Mouse (Mus musculus) G1E (cell line): Measurements from ENCODE around the gene Tspan31. TPM values are rescaled to one million over a fixed set of nuclear protein-coding genes. Genes with fewer than 3 reads are reported as not detected.

ENCODE experiments used
- ATAC-seq: 2 replicates; pipeline ENCODE4 v1.8.0; 2016; ENCODE audit warnings: mild to moderate bottlenecking; ENCODE audit not compliant: insufficient number of reproducible peaks, poor library complexity, low FRiP score, severe bottlenecking; ENCODE audit errors: extremely low read depth
- DNase-seq: peaks from one replicate; pipeline ENCODE4 v3.0.0; 2012; ENCODE audit warnings: low spot score
- H3K27me3 ChIP-seq: 2 replicates; pipeline ENCODE4 v1.6.1; 2012; ENCODE audit warnings: mild to moderate bottlenecking, low read length, inconsistent platforms; ENCODE audit not compliant: insufficient read depth
- H3K36me3 ChIP-seq: replicated peaks from 2 replicates; pipeline ENCODE3; 2012; ENCODE audit warnings: mild to moderate bottlenecking, inconsistent platforms
- H3K4me1 ChIP-seq: 2 replicates; pipeline ENCODE4 v1.6.1; 2012; ENCODE audit warnings: low read depth, low read length, inconsistent platforms, mixed read lengths; ENCODE audit not compliant: insufficient read depth
- H3K4me3 ChIP-seq: 2 replicates; pipeline ENCODE4 v1.5.1; 2012; ENCODE audit warnings: low read depth, mild to moderate bottlenecking, inconsistent platforms, low read length, moderate library complexity, mixed read lengths
- H3K9me3 ChIP-seq: replicated peaks from 2 replicates; pipeline ENCODE4 v1.6.1; 2012; ENCODE audit warnings: inconsistent platforms
- CTCF ChIP-seq: IDR thresholded peaks from 2 replicates; pipeline ENCODE4 v1.5.1; 2012; ENCODE audit warnings: low read depth, low read length, inconsistent platforms, mixed read lengths
- GATA1 ChIP-seq: IDR thresholded peaks from 2 replicates; pipeline ENCODE4 v1.6.1; 2012; ENCODE audit warnings: borderline replicate concordance, low read length, inconsistent platforms, mixed read lengths
- GATA2 ChIP-seq: IDR thresholded peaks from 2 replicates; pipeline ENCODE4 v1.6.1; 2012; ENCODE audit warnings: low read depth, low read length, inconsistent platforms, borderline replicate concordance
- POLR2AphosphoS5 ChIP-seq: IDR thresholded peaks from 2 replicates; pipeline ENCODE4 v1.6.1; 2012; ENCODE audit warnings: low read depth, low read length, inconsistent platforms; ENCODE audit not compliant: insufficient replicate concordance
- TAL1 ChIP-seq: conservative IDR thresholded peaks from 2 replicates; pipeline ENCODE4 v1.6.1; 2012; ENCODE audit warnings: low read depth, low read length, inconsistent platforms, mixed read lengths
- polyA plus RNA-seq: library from polyadenylated mRNA; stranded (reverse); fragments of >175 nt; gene quantifications from 2 replicates; pipeline ENCODE4 v1.2.3, GENCODE M21; 2012
- total RNA-seq, 2 experiments: library from RNA; stranded (forward) in 1 of 2; stranded (reverse) in 1 of 2; fragments of 200-1000 nt in 1 of 2; fragments of >200 nt in 1 of 2; fragmentation: Nextera tagmentation in 1 of 2; gene quantifications; 2 replicates each; pipeline ENCODE4 v1.2.3; 2014 to 2017

The Tspan31 gene
- total and polyA plus RNA-seq, 3 experiments, result 41.8 to 186 (median 73.6) TPM

DNA sequence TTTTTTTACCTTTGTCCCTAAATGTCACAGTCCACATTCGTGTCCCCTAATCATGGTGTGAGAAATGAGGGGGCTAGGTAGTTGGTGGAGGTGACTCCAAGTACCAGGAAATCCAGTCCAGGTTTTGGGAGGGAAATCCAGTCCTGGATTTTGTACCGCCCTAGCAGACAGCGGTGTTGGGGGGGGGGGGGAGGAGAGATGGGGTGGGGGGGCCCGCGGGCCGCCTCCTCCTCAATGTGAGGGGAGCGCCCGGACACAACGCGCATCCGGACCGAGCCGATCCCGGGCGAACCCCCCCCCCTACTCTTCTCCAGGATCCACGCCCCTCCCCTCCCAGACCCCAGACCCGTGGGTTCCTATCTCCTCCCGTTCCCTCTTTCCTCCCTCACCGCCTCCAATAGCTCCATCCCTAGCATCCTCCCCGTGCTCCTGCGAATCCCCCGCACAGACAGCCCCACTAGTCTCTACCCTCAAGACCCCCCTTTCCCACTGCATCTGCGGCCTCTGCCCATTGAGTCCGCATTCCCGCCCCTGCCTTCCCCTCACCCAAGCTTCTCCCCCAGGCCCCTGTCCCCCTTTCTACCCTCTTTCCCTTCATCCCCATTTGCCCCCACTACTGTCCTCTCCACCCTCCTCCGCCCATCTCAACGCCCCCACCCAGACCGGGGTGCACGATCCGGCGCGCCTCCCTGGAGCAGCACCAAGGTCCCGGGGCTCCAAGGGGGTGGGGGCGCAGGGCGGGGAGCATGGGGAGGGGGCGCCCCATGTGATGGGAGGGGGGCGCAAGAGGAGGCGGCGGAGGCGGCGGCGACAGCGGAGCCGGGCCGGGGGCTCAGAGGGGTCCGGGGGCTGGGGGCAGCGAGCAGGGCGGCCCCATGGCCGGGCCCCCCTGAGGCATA lies 8.9 kb upstream of the Tspan31 start:
- Histone ChIP-seq H3K4me3 (no peak overlapping the region), H3K36me3 (no peaks in the 10 kb centered on the region), H3K27me3 (peaks cover 87% of the 10 kb centered on the region), H3K4me1 (peaks cover 7% of the 10 kb centered on the region; the same call in 1 of the 2 replicates), H3K9me3 (peaks cover 7% of the 10 kb centered on the region)
- no peak for ATAC-seq
- TF ChIP-seq GATA1 (no peak), CTCF (no peak), TAL1 (no peak), POLR2AphosphoS5 (no peak), GATA2 (no peak)
- DNase-seq, result no peak

DNA sequence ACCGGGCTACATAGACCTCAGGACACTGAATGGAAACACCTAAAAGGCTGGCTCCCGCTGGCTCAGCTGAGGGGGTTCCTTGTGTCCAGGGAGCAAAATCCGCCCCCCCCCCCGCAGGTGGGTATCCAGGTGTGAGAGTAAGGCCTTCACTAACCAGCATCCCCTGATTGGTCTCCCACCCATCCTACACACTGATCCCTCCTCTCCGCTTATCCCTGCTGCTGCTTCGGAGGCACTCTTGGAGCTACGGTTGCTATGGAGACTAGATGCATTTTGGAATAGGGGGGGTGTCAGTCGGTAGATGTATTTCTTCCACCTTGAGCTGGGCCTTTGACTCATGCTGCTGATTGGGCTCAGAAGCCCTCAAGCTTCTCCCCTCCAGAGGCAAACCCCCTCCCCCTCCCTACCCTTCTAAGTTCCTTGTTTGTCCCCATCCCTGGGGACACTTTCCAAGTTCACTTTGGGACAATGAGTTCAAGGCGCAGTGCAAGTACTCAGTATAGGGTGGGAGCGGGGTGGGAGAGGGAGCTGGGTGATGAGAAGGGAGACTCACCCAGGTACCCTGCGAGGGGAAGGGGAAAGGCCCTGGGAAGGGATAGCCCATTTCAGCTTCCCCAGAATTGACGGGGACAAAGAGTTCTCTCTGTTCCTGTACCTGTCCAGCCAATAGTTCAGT lies 8.1 kb upstream of the Tspan31 start:
- H3K27me3 ChIP-seq, result peaks cover 79% of the 10 kb centered on the region
- TF ChIP-seq TAL1, result no peak
- TF ChIP-seq POLR2AphosphoS5, result no peak
- TF ChIP-seq CTCF, result no peak
- H3K4me3 ChIP-seq, result no peak overlapping the region
- ATAC-seq (no peak), DNase-seq (no peak)
- H3K4me1 ChIP-seq, result peaks cover 7% of the 10 kb centered on the region; the same call in 1 of the 2 replicates
- H3K9me3 ChIP-seq, result peaks cover 7% of the 10 kb centered on the region
- no peaks in the 10 kb centered on the region for H3K36me3 ChIP-seq

DNA sequence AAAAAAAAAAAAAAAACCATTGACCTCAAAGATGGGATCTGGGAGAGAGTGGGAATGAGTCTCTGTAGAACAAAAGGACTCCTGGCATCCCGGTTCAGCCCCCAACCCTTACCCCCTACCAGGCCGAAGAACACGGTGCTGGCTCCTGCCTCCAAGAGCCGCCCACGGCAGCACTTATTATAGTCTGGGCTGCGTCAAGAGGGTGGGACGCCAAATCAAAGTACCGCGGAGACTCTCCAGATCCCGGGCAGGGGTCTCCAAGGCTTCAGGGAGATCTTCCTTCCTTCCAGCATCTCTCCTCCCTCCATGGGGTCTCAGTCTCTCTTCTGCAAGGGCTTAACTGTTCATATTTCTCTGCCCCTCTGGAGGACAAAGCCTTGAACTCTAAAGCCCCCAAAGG lies 7.5 kb upstream of the Tspan31 start:
- no peak for DNase-seq
- Histone ChIP-seq H3K4me3 (no peak overlapping the region), H3K27me3 (peaks cover 72% of the 10 kb centered on the region), H3K9me3 (peaks cover 7% of the 10 kb centered on the region), H3K4me1 (peaks cover 7% of the 10 kb centered on the region; the same call in 1 of the 2 replicates), H3K36me3 (no peaks in the 10 kb centered on the region)
- no peak for ATAC-seq
- TF ChIP-seq TAL1 (no peak), CTCF (no peak), GATA1 (no peak), GATA2 (no peak), POLR2AphosphoS5 (no peak)

DNA sequence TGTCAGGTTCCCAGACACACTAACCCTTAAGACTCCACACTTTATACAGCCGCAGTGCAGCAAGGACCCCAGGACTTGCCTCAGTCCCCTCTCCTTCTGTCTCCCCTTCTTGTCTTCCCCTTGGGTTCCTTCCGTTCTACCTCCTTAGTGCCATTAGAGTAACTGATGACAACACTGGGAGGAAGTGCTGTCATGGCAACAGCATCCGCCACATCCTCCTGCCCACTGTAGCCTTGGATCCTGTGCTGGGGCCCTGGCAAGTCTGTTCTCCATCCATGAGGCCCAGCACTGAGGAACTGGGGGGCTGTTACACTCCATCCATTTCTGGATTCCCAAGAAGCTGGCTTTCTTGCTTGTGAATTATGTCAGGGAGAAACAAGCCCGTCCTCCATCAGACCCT lies 6.0 kb upstream of the Tspan31 start:
- H3K4me3 ChIP-seq, result no peak overlapping the region
- peaks cover 3% of the 10 kb centered on the region for H3K36me3 ChIP-seq
- TF ChIP-seq GATA1 (no peak), GATA2 (no peak), CTCF (no peak), POLR2AphosphoS5 (no peak), TAL1 (no peak)
- DNase-seq (no peak), ATAC-seq (no peak)
- peaks cover 58% of the 10 kb centered on the region for H3K27me3 ChIP-seq
- peaks cover 7% of the 10 kb centered on the region for H3K9me3 ChIP-seq
- H3K4me1 ChIP-seq, result peaks cover 12% of the 10 kb centered on the region

DNA sequence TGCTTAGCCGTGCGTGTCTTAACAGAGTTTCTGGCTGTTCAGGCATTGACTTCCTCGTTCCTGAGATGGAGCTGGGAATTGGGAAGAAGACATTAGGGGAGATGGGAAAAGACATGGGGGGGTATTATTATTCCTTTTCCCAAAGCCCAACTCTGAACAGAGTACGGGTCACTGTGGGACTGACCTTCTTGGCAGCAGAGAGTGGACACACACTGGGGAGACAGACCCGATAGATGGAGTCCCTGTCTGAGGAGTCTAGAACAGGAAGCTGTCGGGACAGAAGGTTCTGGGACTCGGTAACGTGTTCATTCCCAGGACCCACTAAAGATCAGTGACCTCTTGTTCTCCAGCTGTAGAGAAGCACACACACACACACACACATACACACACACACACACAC lies 5.6 kb upstream of the Tspan31 start:
- Histone ChIP-seq H3K9me3 (peaks cover 7% of the 10 kb centered on the region), H3K27me3 (peaks cover 54% of the 10 kb centered on the region), H3K4me3 (no peak overlapping the region), H3K4me1 (peaks cover 16% of the 10 kb centered on the region), H3K36me3 (peaks cover 3% of the 10 kb centered on the region)
- ATAC-seq (no peak), DNase-seq (no peak)
- TF ChIP-seq POLR2AphosphoS5 (no peak), GATA1 (no peak), CTCF (no peak), GATA2 (no peak), TAL1 (no peak)

DNA sequence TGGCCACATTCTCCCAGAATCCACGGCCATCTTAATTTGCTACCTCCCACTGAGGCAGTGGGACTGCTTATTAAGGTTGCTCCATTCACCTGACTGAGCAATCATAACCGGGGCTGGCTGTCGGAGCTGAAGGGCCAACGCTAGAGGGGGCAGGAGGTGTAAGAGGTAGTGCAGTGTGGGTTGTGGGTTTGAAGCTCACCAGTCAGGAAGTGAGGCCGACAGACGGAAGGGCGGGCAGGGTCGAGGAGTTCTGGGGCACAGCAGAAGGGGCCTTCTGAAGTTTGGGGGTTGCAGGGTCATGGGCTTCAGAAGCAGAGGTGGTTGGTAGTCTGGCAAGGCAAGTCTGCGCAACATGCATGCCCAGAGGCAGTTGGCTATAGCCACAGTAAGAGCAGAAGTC lies 5.0 kb upstream of the Tspan31 start, which contains the start of gene Agap2:
Gene Agap2 (plus strand): TSS at position 205 of the 400 bp plus-strand sequence.
- Histone ChIP-seq H3K27me3 (peaks cover 48% of the 10 kb centered on the region), H3K9me3 (peaks cover 5% of the 10 kb centered on the region), H3K4me1 (peaks cover 18% of the 10 kb centered on the region), H3K4me3 (no peak within 1 kb of the TSS), H3K36me3 (peaks cover 3% of the 10 kb centered on the region)
- ATAC-seq (no peak), DNase-seq (no peak)
- no peak for TF ChIP-seq POLR2AphosphoS5
- no peak for TF ChIP-seq TAL1
- TF ChIP-seq GATA1, result no peak
- TF ChIP-seq CTCF, result no peak
- TF ChIP-seq GATA2, result no peak
